Mouse (Mus musculus) E14TG2a.4 (cell line): Measurements from ENCODE around the gene Cadm2.

ENCODE experiments used
- H3K27me3 ChIP-seq: 2 replicates; pipeline ENCODE4 v1.6.1; 2014; ENCODE audit warnings: low read length, control low read depth; ENCODE audit not compliant: insufficient read depth
- H3K36me3 ChIP-seq: 2 replicates; pipeline ENCODE4 v1.6.1; 2014; ENCODE audit warnings: low read length, control low read depth; ENCODE audit not compliant: insufficient read depth
- H3K4me1 ChIP-seq: replicated peaks from 2 replicates; pipeline ENCODE4 v1.6.1; 2014; ENCODE audit warnings: low read depth, low read length, control low read depth
- H3K4me3 ChIP-seq: replicated peaks from 2 replicates; pipeline ENCODE4 v1.5.1; 2014; ENCODE audit warnings: mild to moderate bottlenecking, low read length
- H3K9me3 ChIP-seq: 2 replicates; pipeline ENCODE4 v1.6.1; 2014; ENCODE audit warnings: low read length, control low read depth
- CTCF ChIP-seq: conservative IDR thresholded peaks from 2 replicates; pipeline ENCODE4 v1.5.1; 2014; ENCODE audit warnings: low read length
- NANOG ChIP-seq: IDR thresholded peaks from 2 replicates; pipeline ENCODE4 v1.6.1; 2014; ENCODE audit warnings: borderline replicate concordance, low read length, mixed read lengths
- POU5F1 ChIP-seq: IDR thresholded peaks from 2 replicates; pipeline ENCODE4 v1.6.1; 2014; ENCODE audit warnings: low read length, borderline replicate concordance

Gene Cadm2

GRCm38 (mm10) chr16:66768684-66769389 is 851.9 kb downstream of the Cadm2 start:
- TF ChIP-seq POU5F1, result no peak
- TF ChIP-seq CTCF, result no peak
- no peak for TF ChIP-seq NANOG
- Histone ChIP-seq H3K36me3 (no peaks in the 10 kb centered on the region), H3K27me3 (no peaks in the 10 kb centered on the region)

GRCm38 (mm10) chr16:66761546-66762473 is 858.9 kb downstream of the Cadm2 start:
- Histone ChIP-seq H3K36me3 (no peaks in the 10 kb centered on the region), H3K4me3 (no peak overlapping the region), H3K9me3 (no peaks in the 10 kb centered on the region), H3K27me3 (no peaks in the 10 kb centered on the region), H3K4me1 (no peaks in the 10 kb centered on the region)
- TF ChIP-seq POU5F1 (no peak), NANOG (no peak), CTCF (no peak)

More at GRCm38 (mm10) chr16:66768684-66769389, 851.9 kb downstream of the Cadm2 start:
- H3K9me3 ChIP-seq, result no peaks in the 10 kb centered on the region
- H3K4me1 ChIP-seq, result no peaks in the 10 kb centered on the region
- no peak overlapping the region for H3K4me3 ChIP-seq

- Histone ChIP-seq H3K4me1 (no peaks in the 10 kb centered on the region), H3K36me3 (no peaks in the 10 kb centered on the region), H3K9me3 (no peaks in the 10 kb centered on the region), H3K27me3 (no peaks in the 10 kb centered on the region), H3K4me3 (no peak overlapping the region)
- no peak for TF ChIP-seq CTCF
- TF ChIP-seq NANOG, result no peak
- TF ChIP-seq POU5F1, result no peak
Observed at GRCm38 (mm10) chr16:66748533-66748932, 872.2 kb downstream of the Cadm2 start.

GRCm38 (mm10) chr16:66731212-66731611 is 889.5 kb downstream of the Cadm2 start:
- TF ChIP-seq CTCF (no peak), POU5F1 (no peak), NANOG (no peak)
- Histone ChIP-seq H3K9me3 (no peaks in the 10 kb centered on the region), H3K36me3 (no peaks in the 10 kb centered on the region), H3K27me3 (no peaks in the 10 kb centered on the region), H3K4me3 (no peak overlapping the region), H3K4me1 (no peaks in the 10 kb centered on the region)

GRCm38 (mm10) chr16:66706476-66706875 is 914.2 kb downstream of the Cadm2 start:
- no peaks in the 10 kb centered on the region for H3K9me3 ChIP-seq
- no peaks in the 10 kb centered on the region for H3K27me3 ChIP-seq
- no peak for TF ChIP-seq NANOG
- TF ChIP-seq POU5F1, result no peak
- no peak for TF ChIP-seq CTCF
- H3K4me1 ChIP-seq, result no peaks in the 10 kb centered on the region
- H3K36me3 ChIP-seq, result no peaks in the 10 kb centered on the region
- H3K4me3 ChIP-seq, result no peak overlapping the region

GRCm38 (mm10) chr16:66694783-66695182 is 925.9 kb downstream of the Cadm2 start:
- Histone ChIP-seq H3K4me1 (no peaks in the 10 kb centered on the region), H3K36me3 (no peaks in the 10 kb centered on the region), H3K9me3 (no peaks in the 10 kb centered on the region), H3K4me3 (no peak overlapping the region), H3K27me3 (no peaks in the 10 kb centered on the region)
- TF ChIP-seq CTCF, result no peak
- no peak for TF ChIP-seq NANOG
- no peak for TF ChIP-seq POU5F1

GRCm38 (mm10) chr16:66677241-66677640 is 943.5 kb downstream of the Cadm2 start:
- Histone ChIP-seq H3K4me1 (no peaks in the 10 kb centered on the region), H3K27me3 (no peaks in the 10 kb centered on the region), H3K36me3 (no peaks in the 10 kb centered on the region), H3K4me3 (no peak overlapping the region), H3K9me3 (no peaks in the 10 kb centered on the region)
- TF ChIP-seq POU5F1, result no peak
- TF ChIP-seq CTCF, result no peak
- TF ChIP-seq NANOG, result no peak

GRCm38 (mm10) chr16:66651013-66651362 is 969.7 kb downstream of the Cadm2 start:
- Histone ChIP-seq H3K27me3 (no peaks in the 10 kb centered on the region), H3K36me3 (no peaks in the 10 kb centered on the region), H3K9me3 (no peaks in the 10 kb centered on the region), H3K4me1 (no peaks in the 10 kb centered on the region), H3K4me3 (no peak overlapping the region)
- TF ChIP-seq POU5F1 (no peak), NANOG (no peak), CTCF (no peak)
